Mouse (Mus musculus) forebrain, embryonic 12.5 days (tissue): ENCODE data around the gene C8b. TPM values are rescaled to one million over a fixed set of nuclear protein-coding genes. Genes with fewer than 3 reads are reported as not detected.

ENCODE experiments used
- polyA plus RNA-seq: library from polyadenylated mRNA; unstranded; fragments of >200 nt; fragmentation: Nextera tagmentation; extraction: Ambion mirVana; gene quantifications from 2 replicates; pipeline ENCODE4 v1.2.1, GENCODE M21; 2016

The C8b gene
- polyA plus RNA-seq, 1 experiment from 2014 or later = not detected

Other genes starting within 250 kb of the C8b start
- gene Gm17662, start 91.0 kb downstream of the C8b start, polyA plus RNA-seq = not detected in 2 replicates
- gene C8a, start 110.1 kb downstream of the C8b start, polyA plus RNA-seq = not detected in 2 replicates
- gene Fyb2, start 147.1 kb downstream of the C8b start, polyA plus RNA-seq = 0.19 and 0.33 TPM in 2 replicates